Mouse (Mus musculus): ENCODE results near the gene Hoxc10. TPM values are rescaled to one million over a fixed set of nuclear protein-coding genes. Genes with fewer than 3 reads are reported as not detected.
A peak's percentile ranks its signal among the peaks of the same experiment; 100 is the strongest.

The Hoxc10 gene
- polyA plus RNA-seq, 1 experiment from 2014 or later: 2.6 TPM

GRCm38 (mm10) chr15:102950877-102951276 is 15.7 kb upstream of the Hoxc10 start:
- 3% methylated on average over 2 of the region's 2 CpGs for WGBS
- no peak overlapping the region for H3K9ac ChIP-seq
- H3K9me3 ChIP-seq: no peaks in the 10 kb centered on the region
- no peak overlapping the region for H3K27ac ChIP-seq
- peaks cover 95% of the 10 kb centered on the region for H3K27me3 ChIP-seq (replicated peaks)
- H3K4me3 ChIP-seq (replicated peaks): no peak overlapping the region
- H3K4me2 ChIP-seq (replicated peaks): no peak overlapping the region
- ATAC-seq: no peak
- H3K4me1 ChIP-seq (replicated peaks): no peaks in the 10 kb centered on the region
- no peaks in the 10 kb centered on the region for H3K36me3 ChIP-seq

GRCm38 (mm10) chr15:102953561-102953960 is 13.0 kb upstream of the Hoxc10 start:
- ATAC-seq: no peak
- 4% methylated on average over 6 of the region's 6 CpGs for WGBS
- Histone ChIP-seq H3K27me3 (replicated peaks) (peaks cover 96% of the 10 kb centered on the region), H3K4me2 (replicated peaks) (no peak overlapping the region), H3K9me3 (no peaks in the 10 kb centered on the region), H3K36me3 (no peaks in the 10 kb centered on the region), H3K9ac (no peak overlapping the region), H3K4me3 (replicated peaks) (no peak overlapping the region), H3K4me1 (replicated peaks) (no peaks in the 10 kb centered on the region), H3K27ac (no peak overlapping the region)

GRCm38 (mm10) chr15:102954192-102955006 is 12.2 kb upstream of the Hoxc10 start, which contains the start of gene Hoxc11:
TSS of gene Hoxc11 (plus strand) at chr15:102954427.
- peak; percentile 12 for ATAC-seq
- Histone ChIP-seq H3K4me3 (replicated peaks) (0 out of 2 replicates have a peak within 1 kb of the TSS, but pooled peaks have one; percentile 3), H3K36me3 (no peaks in the 10 kb centered on the region), H3K27ac (no peak within 1 kb of the TSS), H3K9ac (no peak within 1 kb of the TSS), H3K4me2 (replicated peaks) (no peak within 1 kb of the TSS), H3K27me3 (replicated peaks) (peaks cover 92% of the 10 kb centered on the region), H3K9me3 (no peaks in the 10 kb centered on the region), H3K4me1 (replicated peaks) (no peaks in the 10 kb centered on the region)
- WGBS: 1% methylated on average over 57 of the region's 57 CpGs

GRCm38 (mm10) chr15:102955007-102955382 is 11.6 kb upstream of the Hoxc10 start:
- Histone ChIP-seq H3K9ac (no peak overlapping the region), H3K27ac (no peak overlapping the region), H3K36me3 (no peaks in the 10 kb centered on the region), H3K4me1 (replicated peaks) (0 out of 2 replicates have a peak, but pooled peaks cover 1% of the 10 kb centered on the region), H3K4me3 (replicated peaks) (0 out of 2 replicates have a peak overlapping the region, but pooled peaks have one; percentile 3), H3K4me2 (replicated peaks) (no peak overlapping the region), H3K27me3 (replicated peaks) (peaks cover 92% of the 10 kb centered on the region), H3K9me3 (no peaks in the 10 kb centered on the region)
- under 1% methylated on average over 28 of the region's 28 CpGs for WGBS
- no peak for ATAC-seq

GRCm38 (mm10) chr15:102955833-102956640 is 10.6 kb upstream of the Hoxc10 start:
- Histone ChIP-seq H3K4me1 (replicated peaks) (0 out of 2 replicates have a peak, but pooled peaks cover 6% of the 10 kb centered on the region), H3K4me2 (replicated peaks) (no peak overlapping the region), H3K36me3 (no peaks in the 10 kb centered on the region), H3K9ac (no peak overlapping the region), H3K27me3 (replicated peaks) (peaks cover 90% of the 10 kb centered on the region), H3K27ac (no peak overlapping the region), H3K4me3 (replicated peaks) (peak overlapping the region; percentile 10; the same call in 1 of the 2 replicates), H3K9me3 (no peaks in the 10 kb centered on the region)
- 1% methylated on average over 40 of the region's 40 CpGs for WGBS
- ATAC-seq: 0 out of 2 replicates have a peak, but pooled peaks have one; percentile 46

- peaks cover 88% of the 10 kb centered on the region for H3K27me3 ChIP-seq (replicated peaks)
- H3K9me3 ChIP-seq: no peaks in the 10 kb centered on the region
- H3K27ac ChIP-seq: no peak overlapping the region
- ATAC-seq: no peak
- no peak overlapping the region for H3K4me2 ChIP-seq (replicated peaks)
- H3K4me3 ChIP-seq (replicated peaks): no peak overlapping the region
- 2% methylated on average over 12 of the region's 12 CpGs for WGBS
- 0 out of 2 replicates have a peak, but pooled peaks cover 6% of the 10 kb centered on the region for H3K4me1 ChIP-seq (replicated peaks)
- H3K36me3 ChIP-seq: no peaks in the 10 kb centered on the region
- no peak overlapping the region for H3K9ac ChIP-seq
These were observed 9.7 kb upstream of the Hoxc10 start for GRCm38 (mm10) chr15:102956906-102957305.

- WGBS: under 1% methylated on average over 13 of the region's 13 CpGs
- H3K9me3 ChIP-seq: no peaks in the 10 kb centered on the region
- H3K4me2 ChIP-seq (replicated peaks): peak overlapping the region; percentile 47
- H3K9ac ChIP-seq: no peak overlapping the region
- H3K36me3 ChIP-seq: no peaks in the 10 kb centered on the region
- H3K4me3 ChIP-seq (replicated peaks): peak overlapping the region; percentile 7; the same call in 1 of the 2 replicates
- no peak overlapping the region for H3K27ac ChIP-seq
- peaks cover 83% of the 10 kb centered on the region for H3K27me3 ChIP-seq (replicated peaks)
- ATAC-seq: peak; percentile 83
- H3K4me1 ChIP-seq (replicated peaks): 0 out of 2 replicates have a peak, but pooled peaks cover 6% of the 10 kb centered on the region
These were observed 6.9 kb upstream of the Hoxc10 start for GRCm38 (mm10) chr15:102959663-102960191.

- 2% methylated on average over 6 of the region's 6 CpGs for WGBS
- no peaks in the 10 kb centered on the region for H3K36me3 ChIP-seq
- H3K4me1 ChIP-seq (replicated peaks): 0 out of 2 replicates have a peak, but pooled peaks cover 9% of the 10 kb centered on the region
- no peaks in the 10 kb centered on the region for H3K9me3 ChIP-seq
- H3K4me3 ChIP-seq (replicated peaks): no peak overlapping the region
- H3K27ac ChIP-seq: no peak overlapping the region
- ATAC-seq: no peak
- H3K27me3 ChIP-seq (replicated peaks): peaks cover 85% of the 10 kb centered on the region
- no peak overlapping the region for H3K4me2 ChIP-seq (replicated peaks)
- no peak overlapping the region for H3K9ac ChIP-seq
These were observed 4.9 kb upstream of the Hoxc10 start for GRCm38 (mm10) chr15:102961728-102962127.

GRCm38 (mm10) chr15:102962492-102962891 is 4.1 kb upstream of the Hoxc10 start:
- no peak for ATAC-seq
- Histone ChIP-seq H3K27ac (no peak overlapping the region), H3K9ac (no peak overlapping the region), H3K9me3 (no peaks in the 10 kb centered on the region), H3K27me3 (replicated peaks) (peaks cover 85% of the 10 kb centered on the region), H3K4me2 (replicated peaks) (0 out of 2 replicates have a peak overlapping the region, but pooled peaks have one; percentile 1), H3K4me3 (replicated peaks) (no peak overlapping the region), H3K36me3 (no peaks in the 10 kb centered on the region), H3K4me1 (replicated peaks) (0 out of 2 replicates have a peak, but pooled peaks cover 12% of the 10 kb centered on the region)
- 6% methylated on average over 13 of the region's 13 CpGs for WGBS

GRCm38 (mm10) chr15:102963259-102963658 is 3.3 kb upstream of the Hoxc10 start:
- no peaks in the 10 kb centered on the region for H3K36me3 ChIP-seq
- H3K27me3 ChIP-seq (replicated peaks): peaks cover 84% of the 10 kb centered on the region
- ATAC-seq: no peak
- H3K4me3 ChIP-seq (replicated peaks): no peak overlapping the region
- no peaks in the 10 kb centered on the region for H3K9me3 ChIP-seq
- H3K4me1 ChIP-seq (replicated peaks): 0 out of 2 replicates have a peak, but pooled peaks cover 12% of the 10 kb centered on the region
- WGBS: 3% methylated on average over 8 of the region's 8 CpGs
- peak overlapping the region; percentile 31; the same call in 1 of the 2 replicates for H3K4me2 ChIP-seq (replicated peaks)
- H3K27ac ChIP-seq: no peak overlapping the region
- H3K9ac ChIP-seq: no peak overlapping the region

- Histone ChIP-seq H3K27ac (no peak overlapping the region), H3K4me1 (replicated peaks) (0 out of 2 replicates have a peak, but pooled peaks cover 12% of the 10 kb centered on the region), H3K27me3 (replicated peaks) (peaks cover 83% of the 10 kb centered on the region), H3K9ac (no peak overlapping the region), H3K4me3 (replicated peaks) (peak overlapping the region; percentile 10; the same call in 1 of the 2 replicates), H3K4me2 (replicated peaks) (peak overlapping the region; percentile 31; the same call in 1 of the 2 replicates), H3K36me3 (no peaks in the 10 kb centered on the region), H3K9me3 (no peaks in the 10 kb centered on the region)
- ATAC-seq: no peak
- WGBS: 3% methylated on average over 28 of the region's 28 CpGs
These were observed 2.6 kb upstream of the Hoxc10 start for GRCm38 (mm10) chr15:102963671-102964640.

Data from intestine, embryonic 15.5 days (tissue).